Mouse (Mus musculus) lung, embryonic 15.5 days (tissue): ENCODE data around the gene Zfp668. TPM values are rescaled to one million over a fixed set of nuclear protein-coding genes. Genes with fewer than 3 reads are reported as not detected.

Source experiments
- ATAC-seq: fragments of 200-750 bp; cut with Nextera tagmentation; 2 replicates; pipeline ENCODE4 v1.8.0; 2017; ENCODE audit warnings: moderate number of reproducible peaks, borderline replicate concordance; ENCODE audit not compliant: low FRiP score, low TSS enrichment; ENCODE audit errors: extremely low read depth
- H3K27ac ChIP-seq: fragments of 300-500 bp; sonication (generic); 2 replicates; pipeline ENCODE4 v1.5.1; 2015; ENCODE audit warnings: moderate library complexity, mild to moderate bottlenecking, inconsistent platforms
- H3K27me3 ChIP-seq: fragments of 300-500 bp; sonication (generic); 2 replicates; pipeline ENCODE4 v1.6.1; 2015; ENCODE audit warnings: inconsistent platforms
- H3K36me3 ChIP-seq: fragments of 300-500 bp; sonication (generic); 2 replicates; pipeline ENCODE4 v1.6.1; 2015; ENCODE audit warnings: inconsistent platforms
- H3K4me1 ChIP-seq: fragments of 300-500 bp; sonication (generic); 2 replicates; pipeline ENCODE4 v1.6.1; 2015; ENCODE audit warnings: inconsistent platforms
- H3K4me2 ChIP-seq: fragments of 300-500 bp; sonication (generic); 2 replicates; pipeline ENCODE4 v1.6.1; 2015; ENCODE audit warnings: inconsistent platforms, mild to moderate bottlenecking, moderate library complexity
- H3K4me3 ChIP-seq: fragments of 300-500 bp; sonication (generic); 2 replicates; pipeline ENCODE4 v1.5.1; 2015; ENCODE audit warnings: mild to moderate bottlenecking, inconsistent platforms
- H3K9ac ChIP-seq: fragments of 300-500 bp; sonication (generic); 2 replicates; pipeline ENCODE4 v1.6.1; 2015; ENCODE audit warnings: inconsistent platforms
- H3K9me3 ChIP-seq: fragments of 300-500 bp; sonication (generic); 2 replicates; pipeline ENCODE4 v1.6.1; 2016; ENCODE audit warnings: inconsistent platforms
- WGBS: fragments of 180-500 bp; shearing (Covaris S2); methylation state at CpG from one replicate; pipeline ENCODE4 v1.1.7; 2015; 5-methylcytosine and 5-hydroxymethylcytosine counted together
- polyA plus RNA-seq: library from polyadenylated mRNA; unstranded; fragments of >200 nt; fragmentation: Nextera tagmentation; extraction: Ambion mirVana; gene quantifications from 2 replicates; pipeline ENCODE4 v1.2.1, GENCODE M21; 2015

The Zfp668 gene
- polyA plus RNA-seq, 1 experiment from 2014 or later = 21.3 TPM

- WGBS = 66% methylated on average over 19 of the region's 19 CpGs
- ATAC-seq = no peak
- H3K27ac ChIP-seq = peak overlapping the region; percentile 31; the same call in 1 of the 2 replicates
- H3K9ac ChIP-seq = no peak overlapping the region
- H3K27me3 ChIP-seq = no peaks in the 10 kb centered on the region
- no peak overlapping the region for H3K4me3 ChIP-seq
- H3K4me1 ChIP-seq = 0 out of 2 replicates have a peak, but pooled peaks cover 4% of the 10 kb centered on the region
- H3K4me2 ChIP-seq = peak overlapping the region; percentile 30; the same call in 1 of the 2 replicates
- H3K36me3 ChIP-seq = no peaks in the 10 kb centered on the region
- no peaks in the 10 kb centered on the region for H3K9me3 ChIP-seq
These were observed 62.2 kb downstream of the Zfp668 start for GRCm38 (mm10) chr7:127814241-127814921.

- Histone ChIP-seq H3K9ac (no peak overlapping the region), H3K4me2 (peak overlapping the region; percentile 30; the same call in 1 of the 2 replicates), H3K9me3 (no peaks in the 10 kb centered on the region), H3K27ac (peak overlapping the region; percentile 31; the same call in 1 of the 2 replicates), H3K4me3 (no peak overlapping the region), H3K27me3 (no peaks in the 10 kb centered on the region), H3K4me1 (0 out of 2 replicates have a peak, but pooled peaks cover 4% of the 10 kb centered on the region), H3K36me3 (no peaks in the 10 kb centered on the region)
- WGBS = 67% methylated on average over 4 of the region's 4 CpGs
- no peak for ATAC-seq
These were observed 62.8 kb downstream of the Zfp668 start for GRCm38 (mm10) chr7:127813821-127814220.

Other genes with a start within 250 kb of the Zfp668 start
- 62.3 and 70.1 TPM in 2 replicates for gene Bcl7c, start 167.9 kb downstream of the Zfp668 start, polyA plus RNA-seq
- gene Ctf1, start 164.1 kb downstream of the Zfp668 start, polyA plus RNA-seq = 12.1 and 12.8 TPM in 2 replicates
- gene Ctf2, start 144.7 kb downstream of the Zfp668 start, polyA plus RNA-seq = 0.16 and 0.29 TPM in 2 replicates
- 4.3 and 5.1 TPM in 2 replicates for gene Fbxl19, start 132.3 kb downstream of the Zfp668 start, polyA plus RNA-seq
- 27.2 and 30.7 TPM in 2 replicates for gene Orai3, start 107.0 kb downstream of the Zfp668 start, polyA plus RNA-seq
- 23.3 and 24.7 TPM in 2 replicates for gene Setd1a, start 100.2 kb downstream of the Zfp668 start, polyA plus RNA-seq
- gene Gm49388, start 91.2 kb downstream of the Zfp668 start, polyA plus RNA-seq = not detected in 2 replicates
- 21.1 and 24.3 TPM in 2 replicates for gene Hsd3b7, start 76.2 kb downstream of the Zfp668 start, polyA plus RNA-seq
- 42.1 and 43.2 TPM in 2 replicates for gene Stx4a, start 52.5 kb downstream of the Zfp668 start, polyA plus RNA-seq
- 1.3 and 1.9 TPM in 2 replicates for gene Stx1b, start 52.3 kb downstream of the Zfp668 start, polyA plus RNA-seq
- 11.0 and 11.3 TPM in 2 replicates for gene Zfp646, start 607 bp downstream of the Zfp668 start, polyA plus RNA-seq
- 1.1 and 1.4 TPM in 2 replicates for gene Prss53, start 14.1 kb upstream of the Zfp668 start, polyA plus RNA-seq
- not detected in 2 replicates for gene Gm21974, start 18.6 kb upstream of the Zfp668 start, polyA plus RNA-seq
- gene Vkorc1, start 18.8 kb upstream of the Zfp668 start, polyA plus RNA-seq = 150 and 156 TPM in 2 replicates
- 134 and 142 TPM in 2 replicates for gene Bckdk, start 27.3 kb upstream of the Zfp668 start, polyA plus RNA-seq
- 39.5 and 44.3 TPM in 2 replicates for gene Kat8, start 35.7 kb upstream of the Zfp668 start, polyA plus RNA-seq
- gene Prss8, start 53.3 kb upstream of the Zfp668 start, polyA plus RNA-seq = 80.0 and 84.5 TPM in 2 replicates
- gene Prss36, start 69.9 kb upstream of the Zfp668 start, polyA plus RNA-seq = 11.8 and 13.1 TPM in 2 replicates
- gene Fus, start 90.6 kb upstream of the Zfp668 start, polyA plus RNA-seq = 428 and 443 TPM in 2 replicates
- 35.0 and 37.6 TPM in 2 replicates for gene Pycard, start 117.0 kb upstream of the Zfp668 start, polyA plus RNA-seq
- gene Trim72, start 127.1 kb upstream of the Zfp668 start, polyA plus RNA-seq = 0.10 TPM in 1 of 2 replicates, not detected in the other
- 1.4 and 1.5 TPM in 2 replicates for gene Itgam, start 185.8 kb upstream of the Zfp668 start, polyA plus RNA-seq
- not detected in 2 replicates for gene Gm49368, start 185.9 kb upstream of the Zfp668 start, polyA plus RNA-seq